Mouse (Mus musculus): ENCODE data around the gene Pdlim7.

The Pdlim7 gene

GRCm38 (mm10) chr13:55465184-55465583, 48.3 kb downstream of the Pdlim7 start:
- DNase-seq (ENCODE audit: low spot score in 2 of 2): peak in 1 of 2 experiments; percentile 42

DNA sequence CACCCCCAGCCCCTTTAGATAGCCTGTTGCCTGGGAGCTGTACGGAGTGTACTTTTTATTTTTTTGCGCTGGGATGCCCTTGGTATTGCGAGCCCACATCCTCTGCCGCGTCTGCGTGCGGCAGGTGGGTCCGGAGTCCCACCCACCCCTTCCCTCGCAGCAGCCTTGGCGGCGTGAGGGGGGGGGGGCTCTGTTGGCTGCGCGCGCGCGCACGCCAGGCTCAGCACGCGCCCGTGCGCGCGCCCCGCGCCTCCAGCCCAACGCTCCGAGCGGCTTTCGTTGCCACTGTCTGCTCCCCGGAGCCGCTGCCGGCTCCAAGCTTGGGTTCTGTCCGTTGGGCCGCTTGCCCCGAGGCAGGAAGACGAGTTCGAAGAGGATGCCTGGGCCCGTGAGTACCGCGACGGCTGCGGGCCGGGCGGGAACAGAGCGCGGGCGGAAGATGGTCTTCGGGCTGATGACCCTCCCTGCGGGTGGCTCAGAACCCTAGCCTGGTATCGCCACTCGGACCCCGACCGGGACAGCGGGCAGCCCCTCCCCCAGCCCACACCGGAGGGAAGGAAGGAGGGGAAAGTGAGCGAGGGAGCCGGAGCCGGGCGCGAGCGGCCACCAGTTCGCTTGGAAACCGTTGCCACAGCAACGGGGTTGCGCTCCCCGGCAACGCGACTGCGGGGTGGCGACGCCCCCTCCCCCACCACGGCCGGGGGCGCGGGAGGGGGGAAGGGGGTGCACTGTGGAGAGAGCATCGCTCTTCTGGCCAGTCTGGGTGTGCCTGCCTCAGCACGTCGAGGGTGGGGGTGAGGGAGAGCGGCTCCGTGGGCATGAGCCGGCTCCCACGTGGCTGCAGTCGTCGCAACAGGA, 49.2 kb downstream of the Pdlim7 start, which contains the start of gene Prr7:
Gene Prr7, plus strand, starts transcription at position 241 of the 858 bp plus-strand sequence.
- DNase-seq (ENCODE audit: low spot score in 2 of 2): peak; percentile 77

DNA sequence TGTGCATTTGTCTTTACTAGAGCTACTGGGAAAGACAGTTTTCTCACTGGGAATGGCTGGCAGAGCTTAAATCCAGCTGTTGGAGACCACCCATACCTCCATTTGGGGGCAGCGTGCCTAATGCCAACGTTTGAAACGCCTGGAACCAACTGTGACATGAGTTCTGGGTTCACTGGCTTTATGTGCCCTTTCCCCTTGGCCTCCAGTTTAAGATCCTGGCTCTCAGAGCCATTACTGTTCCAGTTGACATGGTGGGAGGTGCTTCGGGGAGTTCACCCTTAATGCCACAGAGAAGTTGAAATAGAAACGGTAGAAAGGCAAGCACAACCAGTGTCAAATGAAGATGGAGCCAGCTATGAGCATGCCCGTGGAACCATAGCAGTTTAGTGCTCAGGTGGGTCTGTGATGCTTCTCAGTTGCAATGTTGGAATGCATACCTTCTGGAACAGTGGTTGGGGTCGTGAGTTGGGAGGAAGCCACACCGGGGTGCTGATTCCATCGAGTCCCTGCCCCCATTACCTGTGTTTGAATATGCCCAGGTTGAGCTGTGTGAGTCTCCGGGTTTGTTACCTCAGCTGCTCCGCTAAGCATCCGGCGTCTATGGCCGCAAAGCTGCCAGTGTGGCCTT, 50.0 kb downstream of the Pdlim7 start:
- peak in 1 of 2 experiments; percentile 44 for DNase-seq (ENCODE audit: low spot score in 2 of 2)

GRCm38 (mm10) chr13:55462965-55463364, 50.5 kb downstream of the Pdlim7 start:
- DNase-seq (ENCODE audit: low spot score in 2 of 2): no peak

GRCm38 (mm10) chr13:55451785-55452549, 61.5 kb downstream of the Pdlim7 start:
- no peak for DNase-seq (ENCODE audit: low spot score in 2 of 2)

GRCm38 (mm10) chr13:55451296-55451695, 62.2 kb downstream of the Pdlim7 start:
- no peak for DNase-seq (ENCODE audit: low spot score in 2 of 2)

DNA sequence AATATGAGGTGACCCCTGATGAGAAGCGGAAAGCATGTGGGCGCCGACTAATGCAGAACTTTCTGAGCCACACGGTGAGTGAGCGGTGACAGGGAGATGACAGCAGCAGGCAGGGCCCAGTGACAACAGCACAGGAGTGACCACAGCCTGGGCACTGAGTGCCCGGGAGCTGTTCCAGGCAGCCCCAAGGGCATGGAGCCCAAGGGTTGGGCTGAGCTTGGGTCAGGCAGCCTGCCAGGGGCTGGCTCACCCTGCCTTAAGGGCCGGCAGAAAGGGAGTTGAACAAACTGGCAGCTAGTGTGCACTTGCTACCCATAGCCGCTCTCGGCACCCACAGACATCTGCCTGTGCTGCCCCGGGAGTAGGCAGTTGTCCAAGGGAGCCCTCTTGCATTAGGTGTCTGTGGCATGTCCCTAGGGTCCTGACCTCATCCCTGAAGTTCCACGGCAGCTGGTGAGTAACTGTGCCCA, 62.9 kb downstream of the Pdlim7 start:
- DNase-seq (ENCODE audit: low spot score in 2 of 2): peak; percentile 33 to 51

DNA sequence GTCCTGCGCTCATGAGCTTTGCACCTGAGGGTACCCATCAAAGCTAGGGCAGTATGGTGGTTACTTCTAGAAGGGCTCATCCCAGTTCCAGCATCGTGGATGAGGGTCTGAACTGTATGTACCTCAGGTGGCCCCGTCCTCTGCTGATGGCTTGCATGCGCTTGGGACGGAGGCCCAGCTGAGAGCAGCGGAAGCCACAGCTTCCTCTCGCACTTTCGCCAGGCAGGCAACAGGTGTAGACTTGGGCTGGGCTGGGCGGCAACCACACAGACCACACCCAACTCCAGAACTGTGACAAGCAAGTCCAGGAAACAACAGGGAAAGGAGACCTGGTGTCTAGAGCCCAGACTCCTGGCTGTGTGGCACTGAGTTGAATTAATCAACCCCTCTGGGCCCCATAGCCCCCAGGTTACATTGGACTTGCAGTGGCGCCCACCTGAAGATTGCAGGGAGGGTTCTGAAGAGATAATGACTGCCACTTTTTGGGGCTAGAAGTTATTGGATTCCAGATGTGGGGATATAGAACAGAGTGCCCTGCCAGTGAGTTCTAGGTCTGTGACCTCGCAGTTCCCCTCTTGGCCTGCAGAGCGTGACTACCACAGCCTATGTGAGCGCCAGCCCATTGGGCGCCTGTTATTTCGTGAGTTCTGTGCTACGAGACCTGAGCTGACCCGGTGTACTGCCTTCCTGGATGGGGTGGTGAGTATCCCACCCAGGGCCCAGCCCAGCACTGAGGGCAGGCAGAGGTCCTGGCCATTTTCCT, 63.6 kb downstream of the Pdlim7 start:
- DNase-seq (ENCODE audit: low spot score in 2 of 2): no peak

- no peak for DNase-seq (ENCODE audit: low spot score in 2 of 2)
These were observed 64.3 kb downstream of the Pdlim7 start for GRCm38 (mm10) chr13:55449205-55449604.

GRCm38 (mm10) chr13:55448131-55448530, 65.3 kb downstream of the Pdlim7 start:
- no peak for DNase-seq (ENCODE audit: low spot score in 2 of 2)

GRCm38 (mm10) chr13:55447543-55447943, 65.9 kb downstream of the Pdlim7 start:
- no peak for DNase-seq (ENCODE audit: low spot score in 2 of 2)

GRCm38 (mm10) chr13:55446483-55447105, 66.9 kb downstream of the Pdlim7 start:
- DNase-seq (ENCODE audit: low spot score in 2 of 2): no peak
